ENCODE assay signal across 22 mouse cellular contexts in genomic region chr14:104821903-104822573, GRCm38 (mm10).
A peak's percentile ranks its signal among the peaks of the same experiment; 100 is the strongest.
DNase-seq lines count a peak whose midpoint lies in the region; ATAC-seq lines count a peak whose summit lies in the region.
"Had no signal": no experiment of that assay in that cellular context is flagged by ENCODE, and none has a peak within 500 bp of the region (broad histone marks: within the 10 kb centered on the region; RNA-seq: fewer than 3 reads in every experiment).

No protein-coding gene starts in this region.

- H3K27me3 ChIP-seq in forebrain, embryonic 11.5 days (ENCODE audit: control insufficient read depth, insufficient read depth, low read length), result no peaks in the 10 kb centered on the region
- H3K27me3 ChIP-seq in forebrain, embryonic 15.5 days, result 0 out of 2 replicates have a peak, but pooled peaks cover 4% of the 10 kb centered on the region
- H3K27me3 ChIP-seq in neural tube, embryonic 13.5 days, result no peaks in the 10 kb centered on the region
- no peaks in the 10 kb centered on the region; the same call in 1 of the 2 replicates for H3K27me3 ChIP-seq in forebrain, embryonic 14.5 days (replicated peaks; ENCODE audit: control insufficient read depth, insufficient read depth, low read length)
- no peaks in the 10 kb centered on the region for H3K27me3 ChIP-seq in neural tube, embryonic 14.5 days (ENCODE audit: control insufficient read depth, insufficient read depth, low read length)
- H3K27me3 ChIP-seq: hindbrain, embryonic 12.5 days; hindbrain, embryonic 15.5 days had no signal

- no peak overlapping the region for H3K27ac ChIP-seq in forebrain, embryonic 11.5 days (ENCODE audit: low read depth, low read length)
- H3K27ac ChIP-seq in forebrain, embryonic 15.5 days (replicated peaks), result no peak overlapping the region
- no peak overlapping the region for H3K27ac ChIP-seq in neural tube, embryonic 13.5 days (replicated peaks)
- H3K27ac ChIP-seq in forebrain, embryonic 14.5 days (ENCODE audit: low read depth, low read length), result no peak overlapping the region
- H3K27ac ChIP-seq in neural tube, embryonic 14.5 days (ENCODE audit: low read depth, low read length), result no peak overlapping the region
- H3K27ac ChIP-seq: heart, adult 2 months; heart, embryonic 10.5 days; heart, embryonic 13.5 days; hindbrain, embryonic 12.5 days; hindbrain, embryonic 15.5 days had no signal

- no peaks in the 10 kb centered on the region for H3K36me3 ChIP-seq in forebrain, embryonic 11.5 days (ENCODE audit: control insufficient read depth, insufficient read depth, low read length)
- H3K36me3 ChIP-seq in forebrain, embryonic 15.5 days, result no peaks in the 10 kb centered on the region
- no peaks in the 10 kb centered on the region for H3K36me3 ChIP-seq in neural tube, embryonic 13.5 days
- H3K36me3 ChIP-seq in forebrain, embryonic 14.5 days (ENCODE audit: control insufficient read depth, insufficient read depth, low read length), result no peaks in the 10 kb centered on the region
- H3K36me3 ChIP-seq in neural tube, embryonic 14.5 days (ENCODE audit: control insufficient read depth, insufficient read depth, low read length), result no peaks in the 10 kb centered on the region
- H3K36me3 ChIP-seq: heart, embryonic 10.5 days; heart, embryonic 13.5 days; hindbrain, embryonic 12.5 days; hindbrain, embryonic 15.5 days had no signal

- 36% methylated on average over 11 of the region's 11 CpGs for WGBS in forebrain, embryonic 11.5 days
- 19% methylated on average over 11 of the region's 11 CpGs for WGBS in forebrain, embryonic 15.5 days
- WGBS in neural tube, embryonic 13.5 days, result 39% methylated on average over 11 of the region's 11 CpGs
- 13% methylated on average over 11 of the region's 11 CpGs for WGBS in forebrain, embryonic 14.5 days
- 37% methylated on average over 11 of the region's 11 CpGs for WGBS in neural tube, embryonic 14.5 days

- no peak overlapping the region for H3K9ac ChIP-seq in forebrain, embryonic 11.5 days (ENCODE audit: low read length)
- H3K9ac ChIP-seq in forebrain, embryonic 15.5 days (replicated peaks), result no peak overlapping the region
- no peak overlapping the region for H3K9ac ChIP-seq in neural tube, embryonic 13.5 days
- no peak overlapping the region for H3K9ac ChIP-seq in forebrain, embryonic 14.5 days (ENCODE audit: low read length)
- H3K9ac ChIP-seq in neural tube, embryonic 14.5 days (replicated peaks; ENCODE audit: low read depth, low read length), result no peak overlapping the region
- H3K9ac ChIP-seq: heart, embryonic 13.5 days; hindbrain, embryonic 12.5 days; hindbrain, embryonic 15.5 days had no signal

- 0 out of 2 replicates have a peak, but pooled peaks cover 2% of the 10 kb centered on the region for H3K4me1 ChIP-seq in forebrain, embryonic 11.5 days (replicated peaks; ENCODE audit: control insufficient read depth, insufficient read depth, low read length)
- 0 out of 2 replicates have a peak, but pooled peaks cover 6% of the 10 kb centered on the region for H3K4me1 ChIP-seq in forebrain, embryonic 15.5 days
- peaks cover 11% of the 10 kb centered on the region; the same call in 1 of the 2 replicates for H3K4me1 ChIP-seq in neural tube, embryonic 13.5 days (replicated peaks)
- peaks cover 11% of the 10 kb centered on the region for H3K4me1 ChIP-seq in forebrain, embryonic 14.5 days (ENCODE audit: control insufficient read depth, insufficient read depth, low read length)
- no peaks in the 10 kb centered on the region for H3K4me1 ChIP-seq in neural tube, embryonic 14.5 days (ENCODE audit: control insufficient read depth, insufficient read depth, low read length)
- H3K4me1 ChIP-seq: heart, embryonic 10.5 days; heart, embryonic 13.5 days; hindbrain, embryonic 12.5 days; hindbrain, embryonic 15.5 days had no signal

- no peak overlapping the region for H3K4me3 ChIP-seq in forebrain, embryonic 11.5 days (ENCODE audit: low read depth, low read length)
- H3K4me3 ChIP-seq in forebrain, embryonic 15.5 days, result no peak overlapping the region
- H3K4me3 ChIP-seq in neural tube, embryonic 13.5 days, result no peak overlapping the region
- no peak overlapping the region for H3K4me3 ChIP-seq in forebrain, embryonic 14.5 days (ENCODE audit: low read depth, low read length)
- H3K4me3 ChIP-seq in neural tube, embryonic 14.5 days (ENCODE audit: low read depth, low read length), result no peak overlapping the region
- H3K4me3 ChIP-seq: heart, adult 2 months; heart, embryonic 10.5 days; heart, embryonic 13.5 days; hindbrain, embryonic 12.5 days; hindbrain, embryonic 15.5 days had no signal

- no peaks in the 10 kb centered on the region for H3K9me3 ChIP-seq in forebrain, embryonic 11.5 days (ENCODE audit: control insufficient read depth, low read length)
- H3K9me3 ChIP-seq in forebrain, embryonic 15.5 days, result no peaks in the 10 kb centered on the region
- H3K9me3 ChIP-seq in neural tube, embryonic 13.5 days, result no peaks in the 10 kb centered on the region
- H3K9me3 ChIP-seq in forebrain, embryonic 14.5 days (replicated peaks; ENCODE audit: control insufficient read depth, low read length), result no peaks in the 10 kb centered on the region
- H3K9me3 ChIP-seq in neural tube, embryonic 14.5 days (ENCODE audit: control insufficient read depth, low read length), result no peaks in the 10 kb centered on the region
- H3K9me3 ChIP-seq: heart, embryonic 10.5 days; heart, embryonic 13.5 days; hindbrain, embryonic 12.5 days; hindbrain, embryonic 15.5 days had no signal

- DNase-seq in forebrain, embryonic 11.5 days (ENCODE audit: low spot score), result no peak
- DNase-seq in neural tube, embryonic 10.5 days (ENCODE audit: extremely low spot score, low spot score), result no peak
- DNase-seq in forebrain, embryonic 14.5 days (ENCODE audit: low spot score), result peak; percentile 43
- DNase-seq in urinary bladder, postnatal 14 days (ENCODE audit: low spot score), result no peak
- DNase-seq: adrenal gland, adult 8-10 months; adrenal gland, postnatal 25 days; cerebellum, adult 18-20 months; cerebellum, adult 9-10 months; cerebellum, postnatal 14 days; gastrocnemius, postnatal 25 days; heart, adult 2 months; heart, postnatal 14 days; heart, postnatal 4 days had no signal

- ATAC-seq in forebrain, embryonic 11.5 days (replicated peaks; ENCODE audit: low FRiP score), result peak; percentile 55; the same call in 1 of the 2 replicates
- ATAC-seq in forebrain, embryonic 15.5 days (replicated peaks), result no peak
- peak; percentile 54 for ATAC-seq in neural tube, embryonic 13.5 days (ENCODE audit: low read depth)
- ATAC-seq in forebrain, embryonic 14.5 days, result no peak
- peak; percentile 41; the same call in 1 of the 2 replicates for ATAC-seq in neural tube, embryonic 14.5 days (ENCODE audit: low read depth)
- ATAC-seq in megakaryocyte progenitor cell, adult 5-6 weeks (replicated peaks; ENCODE audit: poor library complexity), result no peak
- ATAC-seq: activated CD4-positive, CD25-positive, alpha-beta regulatory T cell, adult 4 months had no signal

- H3K4me2 ChIP-seq in forebrain, embryonic 11.5 days (ENCODE audit: low read depth, low read length, severe bottlenecking), result no peak overlapping the region
- no peak overlapping the region for H3K4me2 ChIP-seq in forebrain, embryonic 15.5 days (replicated peaks)
- H3K4me2 ChIP-seq in neural tube, embryonic 13.5 days, result no peak overlapping the region
- no peak overlapping the region for H3K4me2 ChIP-seq in forebrain, embryonic 14.5 days (ENCODE audit: low read length)
- no peak overlapping the region for H3K4me2 ChIP-seq in neural tube, embryonic 14.5 days (ENCODE audit: low read depth, low read length)
- H3K4me2 ChIP-seq: heart, embryonic 13.5 days; hindbrain, embryonic 12.5 days; hindbrain, embryonic 15.5 days had no signal

Comparison
In these comparisons a context has a peak if more than half of its experiments do, and no peak if none do; other contexts are left out.
1. ATAC-seq: peak in forebrain, embryonic 11.5 days (single experiment), neural tube, embryonic 13.5 days (single experiment) and neural tube, embryonic 14.5 days (single experiment); none in forebrain, embryonic 15.5 days (single experiment), forebrain, embryonic 14.5 days (single experiment) and megakaryocyte progenitor cell, adult 5-6 weeks (single experiment).